Mouse (Mus musculus) intestine, embryonic 14.5 days (tissue): Measurements from ENCODE around the gene 1810046K07Rik. TPM values are rescaled to one million over a fixed set of nuclear protein-coding genes. Genes with fewer than 3 reads are reported as not detected.

ENCODE experiments used
- ATAC-seq: fragments of 200-750 bp; cut with Nextera tagmentation; replicated peaks from 2 replicates; pipeline ENCODE4 v1.8.0; 2017; ENCODE audit warnings: low read depth, moderate number of reproducible peaks, moderate TSS enrichment, moderate library complexity; ENCODE audit not compliant: low FRiP score, low TSS enrichment
- DNase-seq: peaks from one replicate; pipeline ENCODE4 v3.0.0-alpha.2; 2018; ENCODE audit warnings: low spot score
- H3K27ac ChIP-seq: fragments of 300-500 bp; sonication (generic); 2 replicates; pipeline ENCODE4 v1.5.1; 2014; ENCODE audit warnings: low read depth, mild to moderate bottlenecking, control low read depth
- H3K27me3 ChIP-seq: fragments of 300-500 bp; sonication (generic); replicated peaks from 2 replicates; pipeline ENCODE4 v1.6.1; 2014; ENCODE audit warnings: low read length, control low read depth; ENCODE audit not compliant: control insufficient read depth, insufficient read depth
- H3K36me3 ChIP-seq: fragments of 300-500 bp; sonication (generic); 2 replicates; pipeline ENCODE4 v1.6.1; 2014; ENCODE audit warnings: low read length, control low read depth; ENCODE audit not compliant: control insufficient read depth, insufficient read depth
- H3K4me1 ChIP-seq: fragments of 300-500 bp; sonication (generic); replicated peaks from 2 replicates; pipeline ENCODE4 v1.6.1; 2014; ENCODE audit warnings: low read length, control low read depth, mixed read lengths; ENCODE audit not compliant: control insufficient read depth, insufficient read depth
- H3K4me2 ChIP-seq: fragments of 300-500 bp; sonication (generic); 2 replicates; pipeline ENCODE4 v1.6.1; 2014; ENCODE audit warnings: low read length
- H3K4me3 ChIP-seq: fragments of 300-500 bp; sonication (generic); 2 replicates; pipeline ENCODE4 v1.5.1; 2014; ENCODE audit warnings: low read depth, low read length, control low read depth, mixed read lengths
- H3K9ac ChIP-seq: fragments of 300-500 bp; sonication (generic); 2 replicates; pipeline ENCODE4 v1.6.1; 2014; ENCODE audit warnings: mild to moderate bottlenecking, low read length
- H3K9me3 ChIP-seq: fragments of 300-500 bp; sonication (generic); 2 replicates; pipeline ENCODE4 v1.6.1; 2016; ENCODE audit warnings: low read length, control low read depth; ENCODE audit not compliant: control insufficient read depth
- WGBS: fragments of 180-500 bp; shearing (Covaris S2); extraction: QIAGEN DNeasy Blood & Tissue Kit; methylation state at CpG from one replicate; pipeline ENCODE4 v1.1.7; 2014; 5-methylcytosine and 5-hydroxymethylcytosine counted together
- polyA plus RNA-seq: library from polyadenylated mRNA; unstranded; fragments of >200 nt; fragmentation: Nextera tagmentation; extraction: Ambion mirVana; gene quantifications from 2 replicates; pipeline ENCODE4 v1.2.1, GENCODE M21; 2014

1810046K07Rik gene
- polyA plus RNA-seq: not detected in 2 replicates

- Histone ChIP-seq H3K4me3 (no peak within 1 kb of the TSS), H3K27me3 (no peaks in the 10 kb centered on the region), H3K4me1 (no peaks in the 10 kb centered on the region), H3K9me3 (no peaks in the 10 kb centered on the region), H3K4me2 (no peak within 1 kb of the TSS), H3K36me3 (no peaks in the 10 kb centered on the region), H3K27ac (no peak within 1 kb of the TSS), H3K9ac (no peak within 1 kb of the TSS)
- ATAC-seq: no peak
- 81% methylated on average over 3 of the region's 3 CpGs for WGBS
- no peak for DNase-seq
These were observed at the start of gene 1810046K07Rik for GRCm38 (mm10) chr9:51328731-51329130. 1810046K07Rik (minus strand) TSS chr9:51328917.

- H3K27ac ChIP-seq: no peak overlapping the region
- ATAC-seq (no peak), DNase-seq (no peak)
- no peaks in the 10 kb centered on the region for H3K4me1 ChIP-seq
- no peaks in the 10 kb centered on the region for H3K9me3 ChIP-seq
- no peak overlapping the region for H3K9ac ChIP-seq
- H3K27me3 ChIP-seq: no peaks in the 10 kb centered on the region
- 62% methylated on average over 3 of the region's 3 CpGs for WGBS
- no peaks in the 10 kb centered on the region for H3K36me3 ChIP-seq
- no peak overlapping the region for H3K4me2 ChIP-seq
- no peak overlapping the region for H3K4me3 ChIP-seq
These were observed 40.8 kb upstream of the 1810046K07Rik start for GRCm38 (mm10) chr9:51369560-51369959.

- Histone ChIP-seq H3K36me3 (no peaks in the 10 kb centered on the region), H3K27me3 (no peaks in the 10 kb centered on the region), H3K9ac (no peak overlapping the region), H3K27ac (no peak overlapping the region), H3K9me3 (no peaks in the 10 kb centered on the region), H3K4me1 (no peaks in the 10 kb centered on the region), H3K4me3 (no peak overlapping the region), H3K4me2 (no peak overlapping the region)
- WGBS: 86% methylated on average over 3 of the region's 3 CpGs
- DNase-seq (no peak), ATAC-seq (no peak)
These were observed 38.4 kb upstream of the 1810046K07Rik start for GRCm38 (mm10) chr9:51367124-51367523.

- ATAC-seq (no peak), DNase-seq (no peak)
- Histone ChIP-seq H3K27ac (no peak overlapping the region), H3K4me1 (no peaks in the 10 kb centered on the region), H3K36me3 (no peaks in the 10 kb centered on the region), H3K4me3 (no peak overlapping the region), H3K27me3 (no peaks in the 10 kb centered on the region), H3K4me2 (no peak overlapping the region), H3K9me3 (no peaks in the 10 kb centered on the region), H3K9ac (no peak overlapping the region)
- 76% methylated on average over 4 of the region's 4 CpGs for WGBS
These were observed 35.3 kb upstream of the 1810046K07Rik start for GRCm38 (mm10) chr9:51364059-51364458.

- DNase-seq (no peak), ATAC-seq (no peak)
- H3K27me3 ChIP-seq: no peaks in the 10 kb centered on the region
- no peak overlapping the region for H3K4me2 ChIP-seq
- no peaks in the 10 kb centered on the region for H3K36me3 ChIP-seq
- no peak overlapping the region for H3K27ac ChIP-seq
- no peak overlapping the region for H3K4me3 ChIP-seq
- WGBS: 71% methylated on average over 3 of the region's 3 CpGs
- H3K9me3 ChIP-seq: no peaks in the 10 kb centered on the region
- H3K4me1 ChIP-seq: no peaks in the 10 kb centered on the region
- no peak overlapping the region for H3K9ac ChIP-seq
These were observed 24.8 kb upstream of the 1810046K07Rik start for GRCm38 (mm10) chr9:51353511-51353910.

GRCm38 (mm10) chr9:51352896-51353295 is 24.2 kb upstream of the 1810046K07Rik start:
- ATAC-seq (no peak), DNase-seq (no peak)
- H3K9ac ChIP-seq: no peak overlapping the region
- WGBS: 85% methylated on average over 3 of the region's 3 CpGs
- no peaks in the 10 kb centered on the region for H3K4me1 ChIP-seq
- H3K27ac ChIP-seq: no peak overlapping the region
- no peak overlapping the region for H3K4me3 ChIP-seq
- no peaks in the 10 kb centered on the region for H3K9me3 ChIP-seq
- H3K36me3 ChIP-seq: no peaks in the 10 kb centered on the region
- H3K4me2 ChIP-seq: no peak overlapping the region
- no peaks in the 10 kb centered on the region for H3K27me3 ChIP-seq

GRCm38 (mm10) chr9:51349422-51349821 is 20.7 kb upstream of the 1810046K07Rik start:
- DNase-seq: no peak
- no peak overlapping the region for H3K9ac ChIP-seq
- no peaks in the 10 kb centered on the region for H3K36me3 ChIP-seq
- no peaks in the 10 kb centered on the region for H3K4me1 ChIP-seq
- H3K27me3 ChIP-seq: no peaks in the 10 kb centered on the region
- 67% methylated on average over 5 of the region's 5 CpGs for WGBS
- H3K4me3 ChIP-seq: no peak overlapping the region
- no peak overlapping the region for H3K27ac ChIP-seq
- H3K4me2 ChIP-seq: no peak overlapping the region
- no peaks in the 10 kb centered on the region for H3K9me3 ChIP-seq
- no peak for ATAC-seq

GRCm38 (mm10) chr9:51345768-51346167 is 17.1 kb upstream of the 1810046K07Rik start:
- no peak for ATAC-seq
- H3K9ac ChIP-seq: no peak overlapping the region
- 86% methylated on average over 9 of the region's 9 CpGs for WGBS
- no peaks in the 10 kb centered on the region for H3K36me3 ChIP-seq
- no peaks in the 10 kb centered on the region for H3K27me3 ChIP-seq
- H3K4me2 ChIP-seq: no peak overlapping the region
- no peak overlapping the region for H3K27ac ChIP-seq
- no peak for DNase-seq
- no peaks in the 10 kb centered on the region for H3K4me1 ChIP-seq
- H3K9me3 ChIP-seq: no peaks in the 10 kb centered on the region
- no peak overlapping the region for H3K4me3 ChIP-seq

- peak; percentile 92 for DNase-seq
- 24% methylated on average over 8 of the region's 8 CpGs for WGBS
- no peak overlapping the region for H3K4me3 ChIP-seq
- H3K4me2 ChIP-seq: peak overlapping the region; percentile 23
- H3K27me3 ChIP-seq: no peaks in the 10 kb centered on the region
- no peak overlapping the region for H3K9ac ChIP-seq
- no peaks in the 10 kb centered on the region for H3K4me1 ChIP-seq
- no peak; the same call in 1 of the 2 replicates for ATAC-seq
- no peaks in the 10 kb centered on the region for H3K9me3 ChIP-seq
- H3K27ac ChIP-seq: no peak overlapping the region
- H3K36me3 ChIP-seq: no peaks in the 10 kb centered on the region
These were observed 6.7 kb upstream of the 1810046K07Rik start for GRCm38 (mm10) chr9:51335294-51336010.
